Mouse (Mus musculus) gastrocnemius, postnatal 14 days (tissue): Measurements from ENCODE around the gene Vps51. TPM values are rescaled to one million over a fixed set of nuclear protein-coding genes. Genes with fewer than 3 reads are reported as not detected.
"Not testable (repeated sequence)": the region's sequence is repeated elsewhere in the genome, so short reads cannot be mapped to it uniquely, and the experiment has no call there.

ENCODE experiments used
- DNase-seq: peaks from one replicate; pipeline ENCODE4 v3.0.0; 2021; ENCODE audit warnings: mixed read lengths
- intact Hi-C: fragments of 180-260 bp; cut with DNase I; formaldehyde crosslinking; loops from one replicate; pipeline ENCODE4 v1.15.1; 2025; ENCODE audit warnings: low total_unique reads
- total RNA-seq, 2 experiments: library from RNA; stranded (reverse); gene quantifications; 2 replicates each; pipeline ENCODE4 v1.2.3; 2021

Gene Vps51
- total RNA-seq, 2 experiments from 2014 or later: 20.4 to 24.0 TPM

- intact Hi-C loops: no loop called here
- peak; percentile 99 for DNase-seq
These were observed 19.5 kb downstream of the Vps51 start, which contains the start of the genes Mrpl49 and Fau for GRCm38 (mm10) chr19:6057313-6058096. TSS of gene Mrpl49 (minus strand) at chr19:6057785. TSS of gene Fau (plus strand) at chr19:6057844.

GRCm38 (mm10) chr19:6056696-6057095, 20.3 kb downstream of the Vps51 start:
- intact Hi-C loops: no loop called here
- DNase-seq: no peak

GRCm38 (mm10) chr19:6054296-6054695, 22.7 kb downstream of the Vps51 start:
- intact Hi-C loops: no loop called here

DNA sequence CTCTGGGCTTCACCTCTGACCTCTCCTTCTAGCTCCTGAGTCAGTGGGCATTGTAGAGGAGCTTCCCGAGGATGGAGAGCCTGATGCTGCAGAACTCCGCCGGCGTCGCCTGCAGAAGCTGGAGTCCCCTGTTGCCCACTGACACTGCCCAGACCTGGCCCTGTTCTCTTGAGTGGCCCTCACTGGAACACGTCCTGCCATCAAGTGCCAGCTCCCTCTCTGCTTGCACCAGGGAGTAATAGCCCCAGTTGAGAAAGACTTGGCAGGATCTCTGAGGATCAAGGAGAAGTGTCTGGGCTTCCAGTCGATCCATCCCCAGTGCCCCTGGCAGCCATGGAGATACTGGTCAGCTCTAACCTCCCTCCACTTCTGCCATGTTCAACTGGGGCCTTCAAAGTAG, 24.5 kb downstream of the Vps51 start:
- intact Hi-C loops: no loop called here
- no peak for DNase-seq

More at GRCm38 (mm10) chr19:6054296-6054695, 22.7 kb downstream of the Vps51 start:
- no peak for DNase-seq

GRCm38 (mm10) chr19:6048681-6049410, 28.2 kb downstream of the Vps51 start:
- no peak for DNase-seq
- intact Hi-C loops: no loop called here

DNA sequence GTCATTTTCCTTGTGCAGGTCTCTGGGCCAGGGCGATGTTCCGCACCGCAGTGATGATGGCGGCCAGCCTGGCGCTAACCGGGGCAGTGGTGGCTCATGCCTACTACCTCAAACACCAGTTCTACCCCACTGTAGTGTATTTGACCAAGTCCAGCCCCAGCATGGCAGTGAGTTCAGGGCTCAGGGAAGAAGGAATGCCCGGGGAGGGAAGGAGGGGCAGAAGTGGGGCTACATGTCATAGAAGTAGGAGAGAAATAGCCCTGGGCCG, 29.2 kb downstream of the Vps51 start:
- DNase-seq: no peak
- intact Hi-C loops: no loop called here

GRCm38 (mm10) chr19:6047154-6047898, 29.7 kb downstream of the Vps51 start:
- intact Hi-C loops: no loop called here
- DNase-seq: no peak

DNA sequence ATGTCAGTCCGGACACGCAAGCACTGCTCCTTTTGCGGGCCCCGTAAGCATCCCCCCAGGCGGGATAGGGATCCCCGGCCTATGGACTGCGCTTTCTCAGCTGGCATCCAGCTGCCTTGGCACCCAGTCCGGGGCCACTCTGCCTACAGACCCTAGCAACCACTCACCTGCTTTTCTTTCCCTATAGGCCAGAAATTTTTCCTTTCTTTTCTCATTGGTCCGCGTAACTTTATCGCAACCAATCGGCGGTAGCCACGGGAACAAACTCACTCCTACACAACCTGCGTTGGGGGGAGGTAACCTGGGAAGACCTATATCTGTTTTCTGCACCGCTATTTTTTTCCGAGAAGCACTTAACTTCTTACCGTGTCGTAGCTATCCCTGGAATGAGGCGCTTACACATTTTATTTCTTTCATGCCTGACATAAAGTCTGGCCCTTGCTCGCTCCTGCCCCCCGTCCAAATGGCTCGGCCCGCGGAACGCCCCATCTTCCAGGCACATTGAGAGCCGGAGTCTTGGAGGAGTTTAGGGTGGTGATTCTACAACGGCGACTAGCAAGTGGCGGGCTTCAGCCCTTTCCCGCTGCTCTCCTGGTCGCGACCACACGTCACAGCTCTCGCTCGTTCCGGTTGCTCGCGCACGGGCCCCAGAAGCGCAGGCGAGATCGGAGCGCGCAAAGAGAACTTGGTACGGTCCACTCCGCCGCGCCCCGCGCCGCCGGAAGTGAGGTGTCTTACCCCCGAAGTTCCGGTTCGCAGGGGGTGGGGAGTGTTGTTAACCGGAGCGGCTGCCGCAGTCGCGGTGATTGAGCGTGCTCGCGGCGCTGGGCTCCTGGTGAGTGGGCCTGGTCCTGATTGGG, 30.5 kb downstream of the Vps51 start, which contains the start of gene Syvn1:
Gene Syvn1, plus strand, starts transcription at position 283 of the 860 bp plus-strand sequence.
- intact Hi-C loops: no loop called here
- DNase-seq: peak; percentile 88

- DNase-seq: no peak
- intact Hi-C loops: no loop called here
These were observed 31.4 kb downstream of the Vps51 start for GRCm38 (mm10) chr19:6045366-6046293.

GRCm38 (mm10) chr19:6044102-6044501, 32.9 kb downstream of the Vps51 start:
- intact Hi-C loops, DNase-seq: not testable (repeated sequence)

DNA sequence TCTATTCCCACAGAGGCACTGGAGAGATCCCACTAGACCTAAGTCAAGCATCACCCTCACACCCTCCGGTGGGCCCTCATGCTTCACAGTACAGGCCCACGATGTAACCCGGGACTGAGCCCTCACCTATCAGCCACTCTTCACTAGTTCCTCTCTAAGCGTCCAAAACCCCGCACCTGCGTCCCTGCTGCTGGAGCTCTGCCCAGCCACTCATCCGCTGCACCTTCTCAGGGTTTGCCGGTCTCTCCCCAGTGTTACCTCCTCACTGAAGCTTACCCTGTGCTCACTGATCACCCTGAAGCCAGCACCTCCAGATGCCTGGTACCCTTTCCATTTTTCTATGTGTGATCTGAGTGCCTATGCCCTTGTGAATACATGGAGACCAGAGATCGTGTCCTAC, 34.7 kb downstream of the Vps51 start:
- no peak for DNase-seq
- intact Hi-C loops: no loop called here

DNA sequence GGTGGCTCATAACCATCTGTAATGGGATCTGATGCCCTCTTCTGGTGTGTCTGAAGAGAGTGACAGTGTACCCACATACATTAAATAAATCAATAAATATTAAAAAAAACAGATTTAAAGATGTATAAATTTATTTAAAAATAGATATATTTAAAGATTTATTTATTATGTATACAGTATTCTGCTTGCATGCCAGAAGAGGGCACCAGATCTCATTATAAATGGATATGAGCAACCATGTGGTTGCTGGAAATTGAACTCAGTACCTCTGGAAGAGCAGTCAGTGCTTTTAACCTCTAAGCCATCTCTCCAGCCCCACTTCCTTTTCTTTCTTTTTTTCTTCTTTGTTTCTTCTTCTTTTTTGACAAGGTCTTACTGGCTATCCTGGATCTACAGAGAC, 37.0 kb downstream of the Vps51 start:
- no peak for DNase-seq
- intact Hi-C loops: no loop called here

DNA sequence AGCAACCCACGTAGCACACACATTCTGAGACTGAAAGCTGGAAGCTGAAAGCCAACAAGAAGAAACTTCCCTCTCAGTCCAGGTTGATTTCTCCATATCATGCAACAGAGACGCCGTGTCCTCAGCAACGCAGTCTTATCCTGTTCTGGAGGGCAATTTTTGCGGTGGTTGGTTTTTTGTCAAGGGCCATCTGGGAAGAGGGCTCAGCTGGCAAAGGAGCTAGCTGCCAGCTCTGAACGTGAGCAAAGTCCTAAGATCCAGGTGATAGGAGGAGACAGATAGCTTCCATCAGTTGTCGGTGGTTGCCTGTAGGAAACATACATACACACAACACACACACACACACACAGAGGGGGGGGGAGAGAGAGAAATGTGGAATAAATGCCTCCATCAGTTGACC, 38.7 kb downstream of the Vps51 start:
- intact Hi-C loops: no loop called here

GRCm38 (mm10) chr19:6037695-6038094, 39.3 kb downstream of the Vps51 start:
- intact Hi-C loops: no loop called here
- DNase-seq: no peak

More for the DNA sequence above, 38.7 kb downstream of the Vps51 start:
- no peak for DNase-seq

GRCm38 (mm10) chr19:6035966-6036585, 41.0 kb downstream of the Vps51 start:
- no peak for DNase-seq

DNA sequence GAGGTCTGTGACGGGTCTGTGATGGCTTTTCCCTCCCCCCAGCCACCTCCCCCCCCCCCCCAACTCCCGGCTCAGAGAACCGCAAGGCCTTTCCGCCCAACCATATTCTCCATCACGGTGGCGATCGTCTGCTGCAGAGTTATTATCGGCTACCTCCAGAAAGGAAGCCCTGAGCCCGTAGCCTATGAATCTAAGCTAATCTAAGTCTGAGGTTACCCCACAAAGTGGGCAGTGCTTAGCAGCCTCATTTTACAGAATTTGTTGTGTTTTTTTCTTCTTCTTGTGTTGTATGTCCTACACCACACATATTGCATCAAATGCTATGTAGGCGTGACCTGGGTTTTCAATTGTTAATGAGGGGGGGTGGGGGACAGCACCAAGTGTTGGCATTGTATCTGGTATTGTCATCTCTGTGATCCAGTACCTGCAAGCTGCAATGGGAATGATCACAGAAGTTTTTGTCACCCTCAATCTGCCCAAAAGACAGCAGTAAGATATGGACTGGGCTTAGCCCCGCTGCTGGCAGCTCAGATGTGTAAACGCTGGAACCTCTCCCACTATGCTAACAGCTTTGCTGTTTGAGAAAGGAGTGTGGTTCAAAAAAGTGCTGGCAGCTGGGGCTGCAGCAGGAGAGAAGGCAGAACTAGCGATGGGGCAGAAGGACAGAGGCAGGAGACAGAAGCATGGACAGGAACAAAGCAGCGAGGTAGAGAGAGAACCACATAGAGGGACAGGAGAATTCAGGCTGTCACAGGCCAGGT, 46.3 kb downstream of the Vps51 start:
- intact Hi-C loops: no loop called here
- DNase-seq: no peak

More at GRCm38 (mm10) chr19:6035966-6036585, 41.0 kb downstream of the Vps51 start:
- intact Hi-C loops: no loop called here

DNA sequence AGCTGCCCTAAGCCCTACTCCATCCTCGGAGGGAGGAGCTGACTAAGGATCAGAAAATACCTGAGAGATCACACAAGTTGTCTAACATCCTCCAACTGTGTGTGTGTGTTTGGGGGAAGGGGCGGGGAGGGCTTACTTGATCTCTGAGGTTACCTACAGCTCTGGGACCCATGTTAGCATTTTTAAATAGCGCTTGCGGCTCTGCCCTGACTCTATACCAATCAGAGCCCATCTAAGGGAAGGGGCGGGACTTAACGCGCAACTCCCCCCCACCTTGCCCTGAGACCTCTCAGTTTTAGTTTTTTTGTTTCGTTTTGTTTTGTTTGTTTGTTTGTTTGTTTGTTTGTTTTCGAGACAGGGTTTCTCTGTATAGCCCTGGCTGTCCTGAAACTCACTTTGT, 47.6 kb downstream of the Vps51 start:
- intact Hi-C loops: no loop called here
- DNase-seq: no peak
